Mouse (Mus musculus): Measurements from ENCODE around the gene Best3.

Best3 gene

GRCm38 (mm10) chr10:116986264-116987082 is at the start of gene Best3:
TSS of gene Best3 (plus strand) at chr10:116986314.
- DNase-seq (ENCODE audit: low read depth, low spot score): no peak

GRCm38 (mm10) chr10:116943025-116943424 is 43.1 kb upstream of the Best3 start:
- no peak for DNase-seq (ENCODE audit: low read depth, low spot score)

- DNase-seq (ENCODE audit: low read depth, low spot score): no peak
Measured at GRCm38 (mm10) chr10:116944144-116944543, 42.0 kb upstream of the Best3 start.

GRCm38 (mm10) chr10:116944940-116945339 is 41.2 kb upstream of the Best3 start:
- DNase-seq (ENCODE audit: low read depth, low spot score): no peak

GRCm38 (mm10) chr10:116948414-116948813 is 37.7 kb upstream of the Best3 start:
- DNase-seq (ENCODE audit: low read depth, low spot score): no peak

GRCm38 (mm10) chr10:116949111-116950008 is 36.8 kb upstream of the Best3 start:
- peak; percentile 38 for DNase-seq (ENCODE audit: low read depth, low spot score)

- peak; percentile 93 for DNase-seq (ENCODE audit: low read depth, low spot score)
Measured at GRCm38 (mm10) chr10:116950009-116950769, 35.9 kb upstream of the Best3 start, which contains the start of gene Rab3ip. TSS of gene Rab3ip (minus strand) at chr10:116950769.

GRCm38 (mm10) chr10:116950886-116951285 is 35.2 kb upstream of the Best3 start:
- no peak for DNase-seq (ENCODE audit: low read depth, low spot score)

GRCm38 (mm10) chr10:116955191-116955590 is 30.9 kb upstream of the Best3 start:
- DNase-seq (ENCODE audit: low read depth, low spot score): no peak

GRCm38 (mm10) chr10:116956483-116957158 is 29.5 kb upstream of the Best3 start:
- peak; percentile 47 for DNase-seq (ENCODE audit: low read depth, low spot score)

- peak; percentile 43 for DNase-seq (ENCODE audit: low read depth, low spot score)
Measured at GRCm38 (mm10) chr10:116957867-116958551, 28.1 kb upstream of the Best3 start.

GRCm38 (mm10) chr10:116962152-116962551 is 24.0 kb upstream of the Best3 start:
- no peak for DNase-seq (ENCODE audit: low read depth, low spot score)

GRCm38 (mm10) chr10:116962803-116963202 is 23.3 kb upstream of the Best3 start:
- no peak for DNase-seq (ENCODE audit: low read depth, low spot score)

GRCm38 (mm10) chr10:116964084-116964483 is 22.0 kb upstream of the Best3 start:
- no peak for DNase-seq (ENCODE audit: low read depth, low spot score)

GRCm38 (mm10) chr10:116964571-116964970 is 21.5 kb upstream of the Best3 start:
- no peak for DNase-seq (ENCODE audit: low read depth, low spot score)

GRCm38 (mm10) chr10:116965297-116965696 is 20.8 kb upstream of the Best3 start:
- no peak for DNase-seq (ENCODE audit: low read depth, low spot score)

GRCm38 (mm10) chr10:116966065-116966464 is 20.0 kb upstream of the Best3 start:
- no peak for DNase-seq (ENCODE audit: low read depth, low spot score)

- DNase-seq (ENCODE audit: low read depth, low spot score): no peak
Measured at GRCm38 (mm10) chr10:116968741-116969140, 17.4 kb upstream of the Best3 start.

- no peak for DNase-seq (ENCODE audit: low read depth, low spot score)
Measured at GRCm38 (mm10) chr10:116972509-116972908, 13.6 kb upstream of the Best3 start, which contains the start of gene Gm10271. TSS of gene Gm10271 (minus strand) at chr10:116972609.

- no peak for DNase-seq (ENCODE audit: low read depth, low spot score)
Measured at GRCm38 (mm10) chr10:116977455-116977854, 8.7 kb upstream of the Best3 start.

Data from brain, adult 2 months (tissue).